Mouse (Mus musculus) midbrain, embryonic 14.5 days (tissue): ENCODE results near the gene Dhrs1. TPM values are rescaled to one million over a fixed set of nuclear protein-coding genes. Genes with fewer than 3 reads are reported as not detected.

Source experiments
- ATAC-seq: fragments of 200-750 bp; cut with Nextera tagmentation; 2 replicates; pipeline ENCODE4 v1.8.0; 2017; ENCODE audit warnings: moderate number of reproducible peaks, moderate library complexity; ENCODE audit not compliant: low FRiP score, low TSS enrichment
- DNase-seq: peaks from one replicate; pipeline ENCODE4 v3.0.0-alpha.2; 2015
- H3K27ac ChIP-seq: fragments of 300-500 bp; sonication (generic); replicated peaks from 2 replicates; pipeline ENCODE4 v1.5.1; 2014; ENCODE audit warnings: mild to moderate bottlenecking, low read depth, low read length, moderate library complexity
- H3K27me3 ChIP-seq: fragments of 300-500 bp; sonication (generic); 2 replicates; pipeline ENCODE4 v1.6.1; 2014; ENCODE audit warnings: low read length, control low read depth, mixed read lengths; ENCODE audit not compliant: control insufficient read depth, insufficient read depth
- H3K36me3 ChIP-seq: fragments of 300-500 bp; sonication (generic); 2 replicates; pipeline ENCODE4 v1.6.1; 2014; ENCODE audit warnings: low read length, control low read depth; ENCODE audit not compliant: control insufficient read depth, insufficient read depth
- H3K4me1 ChIP-seq: fragments of 300-500 bp; sonication (generic); 2 replicates; pipeline ENCODE4 v1.6.1; 2014; ENCODE audit warnings: mild to moderate bottlenecking, antibody characterized with exemption, low read length, control low read depth; ENCODE audit not compliant: control insufficient read depth, insufficient read depth
- H3K4me2 ChIP-seq: fragments of 300-500 bp; sonication (generic); 2 replicates; pipeline ENCODE4 v1.6.1; 2014; ENCODE audit warnings: mild to moderate bottlenecking, low read length, moderate library complexity
- H3K4me3 ChIP-seq: fragments of 300-500 bp; sonication (generic); replicated peaks from 2 replicates; pipeline ENCODE4 v1.5.1; 2014; ENCODE audit warnings: low read depth, low read length
- H3K9ac ChIP-seq: fragments of 300-500 bp; sonication (generic); replicated peaks from 2 replicates; pipeline ENCODE4 v1.6.1; 2014; ENCODE audit warnings: mild to moderate bottlenecking, low read length, moderate library complexity
- H3K9me3 ChIP-seq: fragments of 300-500 bp; sonication (generic); 2 replicates; pipeline ENCODE4 v1.6.1; 2016; ENCODE audit warnings: low read length, control low read depth, mixed read lengths; ENCODE audit not compliant: control insufficient read depth
- WGBS: fragments of 180-500 bp; shearing (Covaris S2); extraction: QIAGEN DNeasy Blood & Tissue Kit; methylation state at CpG from one replicate; pipeline ENCODE4 v1.1.7; 2014; 5-methylcytosine and 5-hydroxymethylcytosine counted together
- polyA plus RNA-seq: library from polyadenylated mRNA; unstranded; fragments of >200 nt; fragmentation: Nextera tagmentation; extraction: Ambion mirVana; gene quantifications from 2 replicates; pipeline ENCODE4 v1.2.1, GENCODE M21; 2014

Dhrs1 gene
- polyA plus RNA-seq, 1 experiment from 2014 or later = 65.1 TPM

- Histone ChIP-seq H3K9ac (no peak overlapping the region), H3K36me3 (no peaks in the 10 kb centered on the region), H3K4me2 (0 out of 2 replicates have a peak overlapping the region, but pooled peaks have one; percentile 42), H3K4me1 (peaks cover 4% of the 10 kb centered on the region; the same call in 1 of the 2 replicates), H3K4me3 (no peak overlapping the region), H3K27me3 (peaks cover 52% of the 10 kb centered on the region), H3K9me3 (no peaks in the 10 kb centered on the region), H3K27ac (no peak overlapping the region)
- ATAC-seq (no peak), DNase-seq (no peak)
- 52% methylated on average over 9 of the region's 9 CpGs for WGBS
Observed at GRCm38 (mm10) chr14:55782361-55782960, 37.0 kb upstream of the Dhrs1 start.

- H3K4me3 ChIP-seq = peak overlapping the region; percentile 10; the same call in 1 of the 2 replicates
- H3K9ac ChIP-seq = no peak overlapping the region; the same call in 1 of the 2 replicates
- H3K27me3 ChIP-seq = peaks cover 47% of the 10 kb centered on the region
Observed at GRCm38 (mm10) chr14:55781310-55781709, 35.8 kb upstream of the Dhrs1 start.

GRCm38 (mm10) chr14:55780736-55781135 is 35.2 kb upstream of the Dhrs1 start:
- Histone ChIP-seq H3K27ac (no peak overlapping the region), H3K9me3 (no peaks in the 10 kb centered on the region), H3K4me3 (no peak overlapping the region), H3K4me2 (no peak overlapping the region), H3K4me1 (peaks cover 4% of the 10 kb centered on the region; the same call in 1 of the 2 replicates), H3K9ac (no peak overlapping the region), H3K36me3 (no peaks in the 10 kb centered on the region), H3K27me3 (peaks cover 41% of the 10 kb centered on the region)
- WGBS = 86% methylated on average over 11 of the region's 11 CpGs
- DNase-seq (no peak), ATAC-seq (no peak)

More at GRCm38 (mm10) chr14:55781310-55781709, 35.8 kb upstream of the Dhrs1 start:
- peak overlapping the region; percentile 42 for H3K4me2 ChIP-seq
- DNase-seq = peak; percentile 91
- WGBS = 16% methylated on average over 14 of the region's 14 CpGs
- peak; percentile 54; the same call in 1 of the 2 replicates for ATAC-seq
- no peaks in the 10 kb centered on the region for H3K36me3 ChIP-seq
- no peak overlapping the region for H3K27ac ChIP-seq
- H3K9me3 ChIP-seq = no peaks in the 10 kb centered on the region
- H3K4me1 ChIP-seq = peaks cover 4% of the 10 kb centered on the region; the same call in 1 of the 2 replicates

DNA sequence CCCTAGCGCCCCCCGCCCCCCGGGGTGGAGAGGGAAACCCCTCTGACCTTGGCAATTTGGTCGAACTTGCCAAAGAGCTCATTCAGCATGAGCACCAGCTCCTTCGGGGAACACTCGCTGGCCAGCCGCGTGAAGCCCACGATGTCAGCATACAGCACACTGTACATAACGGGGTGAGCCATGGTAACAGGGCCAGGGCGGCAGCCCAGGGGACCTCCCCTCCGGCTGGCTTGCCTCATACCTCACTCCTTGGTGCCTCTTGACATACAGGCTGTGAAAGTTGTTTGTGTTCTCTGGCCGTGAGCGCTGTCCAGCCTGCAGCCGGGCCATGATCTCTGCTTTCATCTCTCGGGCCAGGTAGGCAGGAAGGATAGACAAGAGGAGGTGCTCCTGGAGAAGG is 34.2 kb upstream of the Dhrs1 start:
- Histone ChIP-seq H3K27ac (no peak overlapping the region), H3K4me3 (no peak overlapping the region), H3K27me3 (peaks cover 35% of the 10 kb centered on the region), H3K4me1 (peaks cover 4% of the 10 kb centered on the region; the same call in 1 of the 2 replicates), H3K9ac (no peak overlapping the region), H3K4me2 (no peak overlapping the region), H3K9me3 (no peaks in the 10 kb centered on the region), H3K36me3 (no peaks in the 10 kb centered on the region)
- 68% methylated on average over 16 of the region's 16 CpGs for WGBS
- no peak for DNase-seq
- no peak for ATAC-seq

DNA sequence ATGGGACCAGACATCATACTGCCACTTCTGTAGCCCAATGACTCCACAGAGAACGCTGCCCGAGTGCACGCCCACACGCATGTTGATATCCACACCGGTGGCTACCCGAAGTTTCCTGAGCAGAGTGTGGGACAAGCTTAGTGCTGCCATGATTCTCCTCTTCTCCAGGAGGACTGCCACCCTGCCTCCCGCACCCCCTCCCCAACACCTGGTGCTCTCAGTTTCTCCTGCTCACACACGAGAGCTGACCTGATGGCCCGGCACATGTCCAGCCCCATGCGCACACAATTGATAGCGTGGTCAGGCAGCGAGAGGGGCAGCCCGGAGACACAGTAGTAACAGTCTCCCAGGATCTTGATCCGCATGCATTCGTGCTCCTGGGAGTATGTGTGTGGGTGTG is 33.2 kb upstream of the Dhrs1 start:
- no peak for ATAC-seq
- Histone ChIP-seq H3K27me3 (peaks cover 26% of the 10 kb centered on the region), H3K9me3 (no peaks in the 10 kb centered on the region), H3K9ac (no peak overlapping the region), H3K4me1 (peaks cover 4% of the 10 kb centered on the region; the same call in 1 of the 2 replicates), H3K4me3 (no peak overlapping the region), H3K4me2 (no peak overlapping the region), H3K27ac (no peak overlapping the region), H3K36me3 (no peaks in the 10 kb centered on the region)
- WGBS = 87% methylated on average over 15 of the region's 15 CpGs
- no peak for DNase-seq

GRCm38 (mm10) chr14:55777806-55778205 is 32.3 kb upstream of the Dhrs1 start:
- DNase-seq = no peak
- Histone ChIP-seq H3K9ac (no peak overlapping the region), H3K9me3 (no peaks in the 10 kb centered on the region), H3K27me3 (peaks cover 17% of the 10 kb centered on the region), H3K4me3 (no peak overlapping the region), H3K27ac (no peak overlapping the region), H3K4me1 (no peaks in the 10 kb centered on the region), H3K36me3 (no peaks in the 10 kb centered on the region), H3K4me2 (no peak overlapping the region)
- WGBS = 90% methylated on average over 11 of the region's 11 CpGs
- ATAC-seq = no peak

GRCm38 (mm10) chr14:55777176-55777575 is 31.7 kb upstream of the Dhrs1 start:
- Histone ChIP-seq H3K9ac (no peak overlapping the region), H3K4me1 (no peaks in the 10 kb centered on the region), H3K4me2 (no peak overlapping the region), H3K9me3 (no peaks in the 10 kb centered on the region), H3K4me3 (no peak overlapping the region), H3K27me3 (peaks cover 10% of the 10 kb centered on the region), H3K36me3 (no peaks in the 10 kb centered on the region), H3K27ac (no peak overlapping the region)
- WGBS = 49% methylated on average over 3 of the region's 3 CpGs
- DNase-seq = no peak
- ATAC-seq = no peak

DNA sequence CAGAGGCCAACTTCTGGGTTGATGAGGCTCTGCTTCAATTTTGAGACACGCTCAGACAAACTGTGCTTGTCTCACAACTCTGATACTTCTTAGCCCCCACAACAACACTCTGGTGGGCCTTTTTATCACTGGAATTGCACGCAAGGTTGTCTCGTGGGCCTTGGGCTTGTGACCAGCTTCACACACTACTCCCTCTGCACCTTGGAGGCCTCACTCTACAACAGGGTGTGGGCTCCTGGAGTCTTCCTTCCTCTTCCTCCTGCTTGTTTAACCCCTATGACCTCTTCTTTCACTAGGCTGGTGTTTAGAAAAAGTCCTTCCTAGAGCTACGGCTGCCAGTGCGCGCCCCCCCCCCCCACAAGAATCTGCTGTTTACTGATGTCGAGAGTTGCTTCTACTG is 31.2 kb upstream of the Dhrs1 start:
- Histone ChIP-seq H3K27me3 (peaks cover 6% of the 10 kb centered on the region), H3K4me2 (no peak overlapping the region), H3K36me3 (no peaks in the 10 kb centered on the region), H3K9me3 (no peaks in the 10 kb centered on the region), H3K4me3 (no peak overlapping the region), H3K9ac (no peak overlapping the region), H3K27ac (no peak overlapping the region), H3K4me1 (no peaks in the 10 kb centered on the region)
- WGBS = 78% methylated on average over 7 of the region's 7 CpGs
- ATAC-seq (no peak), DNase-seq (no peak)

- Histone ChIP-seq H3K36me3 (no peaks in the 10 kb centered on the region), H3K4me2 (no peak overlapping the region), H3K27me3 (peaks cover 42% of the 10 kb centered on the region), H3K9ac (no peak overlapping the region), H3K27ac (no peak overlapping the region), H3K4me3 (no peak overlapping the region), H3K4me1 (no peaks in the 10 kb centered on the region), H3K9me3 (no peaks in the 10 kb centered on the region)
- DNase-seq (no peak), ATAC-seq (no peak)
- WGBS = 72% methylated on average over 16 of the region's 16 CpGs
Observed at GRCm38 (mm10) chr14:55769087-55769703, 23.7 kb upstream of the Dhrs1 start.
